Mouse (Mus musculus): Measurements from ENCODE around the gene Hnrnph3. TPM values are rescaled to one million over a fixed set of nuclear protein-coding genes. Genes with fewer than 3 reads are reported as not detected.

Hnrnph3 gene
- total RNA-seq (2014; rRNA removed) (5.4 and 9.4 TPM in 2 replicates), polyA plus RNA-seq (2015; fragmentation: Nextera tagmentation; extraction: Ambion mirVana) (77.7 and 83.9 TPM in 2 replicates)

DNA sequence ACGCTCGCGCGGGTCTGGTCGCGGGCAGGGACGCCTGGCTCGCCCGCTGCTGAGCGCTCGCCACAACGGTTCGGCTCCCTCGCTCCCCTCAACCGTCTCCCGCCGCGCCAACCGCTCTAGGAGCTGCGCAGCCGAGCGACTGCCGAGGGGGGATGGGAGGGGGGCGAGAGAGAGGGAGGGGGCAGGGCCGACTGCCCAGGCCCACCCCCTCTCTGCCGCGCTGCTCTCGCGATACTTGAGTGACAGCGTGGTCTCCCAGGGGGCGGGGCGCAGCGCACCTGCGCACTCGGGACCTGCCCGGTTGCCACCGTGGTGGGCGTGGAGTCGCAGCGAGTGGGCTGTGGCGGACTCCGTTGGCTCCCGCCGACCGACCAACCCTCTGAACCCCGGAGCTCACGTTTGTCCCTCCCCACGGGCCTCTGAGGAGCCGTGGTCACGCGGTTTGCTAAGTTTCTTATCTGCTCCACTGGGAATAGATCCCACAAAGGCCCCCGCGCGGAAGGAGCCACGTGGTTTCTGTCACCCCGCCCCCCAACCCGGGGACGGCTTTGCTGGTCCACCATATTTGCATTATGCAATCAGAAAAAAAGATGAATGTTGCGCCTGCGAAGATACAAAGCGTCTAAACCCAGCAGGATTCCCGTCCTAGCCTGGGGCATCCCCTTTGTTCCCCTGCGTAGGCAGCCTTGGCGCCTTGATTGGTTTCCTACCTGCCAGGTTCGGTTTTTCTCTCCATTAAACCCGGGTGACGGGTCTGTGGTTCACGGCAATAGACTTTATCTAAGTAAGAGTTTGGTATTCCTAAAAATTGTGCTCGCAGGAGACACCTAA, at the start of gene Hnrnph3, which contains the start of gene Pbld2:
Gene Hnrnph3 (minus strand): TSS at position 469 of the 831 bp plus-strand sequence.
Gene Pbld2 (plus strand): TSS at position 567 of the 831 bp plus-strand sequence.
- peak within 1 kb of the TSS; percentile 99 for H3K27ac ChIP-seq
- peak; percentile 97 for ATAC-seq
- peak within 1 kb of the TSS; percentile 98 for H3K4me3 ChIP-seq (ENCODE audit: low read length)
- peaks cover 22% of the 10 kb centered on the region; the same call in 1 of the 2 replicates for H3K4me1 ChIP-seq (ENCODE audit: insufficient read depth, low read length)
- H3K36me3 ChIP-seq (ENCODE audit: insufficient read depth, low read length) = no peaks in the 10 kb centered on the region
- peak within 1 kb of the TSS; percentile 79 for H3K4me2 ChIP-seq (ENCODE audit: low read depth, low read length)
- peak; percentile 99 for DNase-seq (ENCODE audit: low spot score)
- TF ChIP-seq CTCF (IDR thresholded peaks at IDR 0.05; ENCODE audit: low read depth) = no peak
- H3K9ac ChIP-seq (replicated peaks; ENCODE audit: low read length) = peak within 1 kb of the TSS; percentile 99
- no peaks in the 10 kb centered on the region for H3K27me3 ChIP-seq (ENCODE audit: insufficient read depth, low read length)
- WGBS = under 1% methylated on average over 56 of the region's 69 CpGs
- H3K9me3 ChIP-seq (ENCODE audit: low read length) = no peaks in the 10 kb centered on the region

DNA sequence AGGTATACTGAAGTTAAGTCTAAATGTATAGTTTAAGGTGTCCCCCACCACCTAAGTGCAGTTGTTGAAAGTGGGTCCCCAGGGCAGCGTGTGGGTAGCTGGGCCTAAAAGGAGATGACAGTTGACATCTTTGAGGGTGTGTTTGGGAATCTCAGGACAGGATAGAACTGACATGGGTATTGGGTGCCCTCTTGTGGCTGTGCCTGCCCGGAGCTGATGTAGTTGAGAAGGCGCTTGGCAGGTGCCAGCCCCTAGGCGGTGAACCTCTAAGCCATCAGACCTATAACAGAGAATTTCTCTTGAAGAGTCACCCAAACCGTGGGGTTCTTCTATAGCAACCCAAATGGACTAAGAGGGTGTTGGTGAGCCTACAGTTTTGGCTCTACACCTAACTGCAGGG, 42.0 kb upstream of the Hnrnph3 start:
- Histone ChIP-seq H3K4me3 (ENCODE audit: low read length) (no peak overlapping the region), H3K9ac (replicated peaks; ENCODE audit: low read length) (no peak overlapping the region), H3K27ac (no peak overlapping the region), H3K9me3 (ENCODE audit: low read length) (no peaks in the 10 kb centered on the region), H3K4me1 (ENCODE audit: insufficient read depth, low read length) (no peaks in the 10 kb centered on the region), H3K4me2 (ENCODE audit: low read depth, low read length) (no peak overlapping the region), H3K36me3 (ENCODE audit: insufficient read depth, low read length) (no peaks in the 10 kb centered on the region), H3K27me3 (ENCODE audit: insufficient read depth, low read length) (no peaks in the 10 kb centered on the region)
- DNase-seq (ENCODE audit: low spot score) (peak; percentile 85), ATAC-seq (peak; percentile 90)
- peak; percentile 92 for TF ChIP-seq CTCF (IDR thresholded peaks at IDR 0.05; ENCODE audit: low read depth)
- 2% methylated on average over 5 of the region's 5 CpGs for WGBS

- no peak overlapping the region for H3K27ac ChIP-seq
- no peaks in the 10 kb centered on the region for H3K4me1 ChIP-seq (ENCODE audit: insufficient read depth, low read length)
Observed at GRCm38 (mm10) chr10:63065561-63065960, 41.5 kb upstream of the Hnrnph3 start.

GRCm38 (mm10) chr10:63064516-63064915, 40.5 kb upstream of the Hnrnph3 start:
- WGBS = 83% methylated on average over 9 of the region's 9 CpGs

More at GRCm38 (mm10) chr10:63065561-63065960, 41.5 kb upstream of the Hnrnph3 start:
- Histone ChIP-seq H3K4me3 (ENCODE audit: low read length) (no peak overlapping the region), H3K9ac (replicated peaks; ENCODE audit: low read length) (no peak overlapping the region), H3K4me2 (ENCODE audit: low read depth, low read length) (no peak overlapping the region), H3K36me3 (ENCODE audit: insufficient read depth, low read length) (no peaks in the 10 kb centered on the region), H3K27me3 (ENCODE audit: insufficient read depth, low read length) (no peaks in the 10 kb centered on the region), H3K9me3 (ENCODE audit: low read length) (no peaks in the 10 kb centered on the region)
- no peak for ATAC-seq
- DNase-seq (ENCODE audit: low spot score) = peak; percentile 5
- no peak for TF ChIP-seq CTCF (IDR thresholded peaks at IDR 0.05; ENCODE audit: low read depth)
- 54% methylated on average over 8 of the region's 8 CpGs for WGBS

GRCm38 (mm10) chr10:63063365-63063764, 39.3 kb upstream of the Hnrnph3 start:
- Histone ChIP-seq H3K9me3 (ENCODE audit: low read length) (no peaks in the 10 kb centered on the region), H3K9ac (replicated peaks; ENCODE audit: low read length) (no peak overlapping the region), H3K4me3 (ENCODE audit: low read length) (no peak overlapping the region), H3K4me1 (ENCODE audit: insufficient read depth, low read length) (no peaks in the 10 kb centered on the region), H3K36me3 (ENCODE audit: insufficient read depth, low read length) (no peaks in the 10 kb centered on the region), H3K27me3 (ENCODE audit: insufficient read depth, low read length) (no peaks in the 10 kb centered on the region), H3K4me2 (ENCODE audit: low read depth, low read length) (no peak overlapping the region), H3K27ac (no peak overlapping the region)
- ATAC-seq (no peak), DNase-seq (ENCODE audit: low spot score) (no peak)
- TF ChIP-seq CTCF (IDR thresholded peaks at IDR 0.05; ENCODE audit: low read depth) = no peak
- 68% methylated on average over 7 of the region's 7 CpGs for WGBS

More at GRCm38 (mm10) chr10:63064516-63064915, 40.5 kb upstream of the Hnrnph3 start:
- Histone ChIP-seq H3K27ac (no peak overlapping the region), H3K9me3 (ENCODE audit: low read length) (no peaks in the 10 kb centered on the region), H3K4me3 (ENCODE audit: low read length) (no peak overlapping the region), H3K36me3 (ENCODE audit: insufficient read depth, low read length) (no peaks in the 10 kb centered on the region), H3K4me1 (ENCODE audit: insufficient read depth, low read length) (no peaks in the 10 kb centered on the region), H3K27me3 (ENCODE audit: insufficient read depth, low read length) (no peaks in the 10 kb centered on the region), H3K9ac (replicated peaks; ENCODE audit: low read length) (no peak overlapping the region), H3K4me2 (ENCODE audit: low read depth, low read length) (no peak overlapping the region)
- no peak for TF ChIP-seq CTCF (IDR thresholded peaks at IDR 0.05; ENCODE audit: low read depth)
- ATAC-seq = no peak
- no peak for DNase-seq (ENCODE audit: low spot score)

- WGBS = 89% methylated on average over 5 of the region's 5 CpGs
- Histone ChIP-seq H3K27me3 (ENCODE audit: insufficient read depth, low read length) (no peaks in the 10 kb centered on the region), H3K4me3 (ENCODE audit: low read length) (no peak overlapping the region), H3K4me2 (ENCODE audit: low read depth, low read length) (no peak overlapping the region), H3K9me3 (ENCODE audit: low read length) (no peaks in the 10 kb centered on the region), H3K4me1 (ENCODE audit: insufficient read depth, low read length) (no peaks in the 10 kb centered on the region), H3K36me3 (ENCODE audit: insufficient read depth, low read length) (no peaks in the 10 kb centered on the region), H3K27ac (no peak overlapping the region), H3K9ac (replicated peaks; ENCODE audit: low read length) (no peak overlapping the region)
- no peak for TF ChIP-seq CTCF (IDR thresholded peaks at IDR 0.05; ENCODE audit: low read depth)
- no peak for ATAC-seq
- no peak for DNase-seq (ENCODE audit: low spot score)
Observed at GRCm38 (mm10) chr10:63062696-63063095, 38.7 kb upstream of the Hnrnph3 start.

GRCm38 (mm10) chr10:63061266-63061665, 37.2 kb upstream of the Hnrnph3 start:
- Histone ChIP-seq H3K9me3 (ENCODE audit: low read length) (no peaks in the 10 kb centered on the region), H3K27ac (no peak overlapping the region), H3K9ac (replicated peaks; ENCODE audit: low read length) (no peak overlapping the region), H3K27me3 (ENCODE audit: insufficient read depth, low read length) (no peaks in the 10 kb centered on the region), H3K4me1 (ENCODE audit: insufficient read depth, low read length) (no peaks in the 10 kb centered on the region), H3K36me3 (ENCODE audit: insufficient read depth, low read length) (no peaks in the 10 kb centered on the region), H3K4me3 (ENCODE audit: low read length) (no peak overlapping the region), H3K4me2 (ENCODE audit: low read depth, low read length) (no peak overlapping the region)
- no peak for TF ChIP-seq CTCF (IDR thresholded peaks at IDR 0.05; ENCODE audit: low read depth)
- 67% methylated on average over 12 of the region's 12 CpGs for WGBS
- DNase-seq (ENCODE audit: low spot score) (no peak), ATAC-seq (no peak)

Measured in hindbrain, postnatal 0 days (tissue).